Mouse (Mus musculus): ENCODE measurements around the gene Rab20. TPM values are rescaled to one million over a fixed set of nuclear protein-coding genes. Genes with fewer than 3 reads are reported as not detected.

Gene Rab20
- polyA plus RNA-seq, 1 experiment from 2014 or later, result 28.1 TPM

DNA sequence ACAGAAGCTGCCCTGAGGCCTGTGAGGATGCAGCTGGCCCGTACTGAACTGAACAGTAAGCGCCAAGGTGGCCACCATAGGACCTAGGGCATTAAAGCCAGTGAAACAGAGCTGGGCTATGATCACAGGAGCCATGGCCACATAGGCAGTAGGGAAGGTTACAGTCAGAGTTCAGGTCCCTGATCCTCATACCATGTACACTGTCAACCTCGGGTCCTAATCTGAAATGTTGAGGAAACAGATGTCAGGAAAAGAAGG, 13.9 kb downstream of the Rab20 start:
- no peak overlapping the region for H3K27ac ChIP-seq (replicated peaks)
- H3K27me3 ChIP-seq (replicated peaks), result no peaks in the 10 kb centered on the region
- H3K9ac ChIP-seq, result no peak overlapping the region
- 60% methylated on average over 3 of the region's 3 CpGs for WGBS
- ATAC-seq (ENCODE audit: extremely low read depth, insufficient number of reproducible peaks, low FRiP score, low TSS enrichment), result no peak
- H3K9me3 ChIP-seq, result 0 out of 2 replicates have a peak, but pooled peaks cover 4% of the 10 kb centered on the region
- H3K4me2 ChIP-seq, result no peak overlapping the region
- H3K4me3 ChIP-seq, result no peak overlapping the region
- peaks cover 17% of the 10 kb centered on the region for H3K36me3 ChIP-seq
- peaks cover 48% of the 10 kb centered on the region for H3K4me1 ChIP-seq

GRCm38 (mm10) chr8:11463889-11464706, 14.4 kb downstream of the Rab20 start:
- H3K27me3 ChIP-seq (replicated peaks), result no peaks in the 10 kb centered on the region
- H3K4me2 ChIP-seq, result no peak overlapping the region
- 63% methylated on average over 12 of the region's 12 CpGs for WGBS
- H3K9ac ChIP-seq, result 0 out of 2 replicates have a peak overlapping the region, but pooled peaks have one; percentile 33
- H3K4me3 ChIP-seq, result no peak overlapping the region
- 0 out of 2 replicates have a peak, but pooled peaks cover 4% of the 10 kb centered on the region for H3K9me3 ChIP-seq
- H3K27ac ChIP-seq (replicated peaks), result peak overlapping the region; percentile 62
- peaks cover 52% of the 10 kb centered on the region for H3K4me1 ChIP-seq
- H3K36me3 ChIP-seq, result peaks cover 17% of the 10 kb centered on the region
- no peak for ATAC-seq (ENCODE audit: extremely low read depth, insufficient number of reproducible peaks, low FRiP score, low TSS enrichment)

- Histone ChIP-seq H3K36me3 (peaks cover 17% of the 10 kb centered on the region), H3K4me2 (no peak overlapping the region), H3K4me3 (no peak overlapping the region), H3K4me1 (peaks cover 54% of the 10 kb centered on the region), H3K9me3 (0 out of 2 replicates have a peak, but pooled peaks cover 4% of the 10 kb centered on the region), H3K27me3 (replicated peaks) (no peaks in the 10 kb centered on the region), H3K27ac (replicated peaks) (peak overlapping the region; percentile 62), H3K9ac (no peak overlapping the region)
- no peak for ATAC-seq (ENCODE audit: extremely low read depth, insufficient number of reproducible peaks, low FRiP score, low TSS enrichment)
- WGBS, result 52% methylated on average over 2 of the region's 2 CpGs
Measured at GRCm38 (mm10) chr8:11463541-11463888, 15.0 kb downstream of the Rab20 start.

DNA sequence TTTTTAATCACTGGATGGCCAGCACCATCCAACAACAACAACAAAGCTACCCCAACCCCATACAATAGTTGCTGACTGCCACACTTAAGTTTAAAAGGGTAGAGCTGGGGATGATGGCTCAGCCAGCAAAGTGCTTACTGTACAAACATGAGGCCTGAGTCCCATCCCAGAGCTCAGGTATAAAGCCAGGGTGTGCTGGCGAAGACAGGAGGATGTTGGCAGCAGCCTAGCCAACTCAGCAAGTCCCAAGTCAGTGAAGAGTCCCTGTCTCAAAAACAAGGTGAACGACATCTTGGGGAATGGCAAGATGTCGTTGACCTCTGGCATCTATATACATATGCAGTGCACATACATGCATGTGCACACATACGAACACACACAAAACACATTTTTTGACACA, 15.9 kb downstream of the Rab20 start:
- 86% methylated on average over 4 of the region's 4 CpGs for WGBS
- peaks cover 63% of the 10 kb centered on the region for H3K4me1 ChIP-seq
- H3K36me3 ChIP-seq, result peaks cover 12% of the 10 kb centered on the region
- no peaks in the 10 kb centered on the region for H3K27me3 ChIP-seq (replicated peaks)
- H3K9me3 ChIP-seq, result 0 out of 2 replicates have a peak, but pooled peaks cover 4% of the 10 kb centered on the region
- no peak for ATAC-seq (ENCODE audit: extremely low read depth, insufficient number of reproducible peaks, low FRiP score, low TSS enrichment)
- no peak overlapping the region for H3K9ac ChIP-seq
- no peak overlapping the region for H3K4me3 ChIP-seq
- H3K4me2 ChIP-seq, result no peak overlapping the region
- H3K27ac ChIP-seq (replicated peaks), result no peak overlapping the region

GRCm38 (mm10) chr8:11461847-11462246, 16.7 kb downstream of the Rab20 start:
- no peak for ATAC-seq (ENCODE audit: extremely low read depth, insufficient number of reproducible peaks, low FRiP score, low TSS enrichment)
- Histone ChIP-seq H3K4me3 (no peak overlapping the region), H3K4me1 (peaks cover 71% of the 10 kb centered on the region), H3K27me3 (replicated peaks) (no peaks in the 10 kb centered on the region), H3K9me3 (no peaks in the 10 kb centered on the region), H3K4me2 (no peak overlapping the region), H3K27ac (replicated peaks) (peak overlapping the region; percentile 46; the same call in 1 of the 2 replicates), H3K9ac (no peak overlapping the region), H3K36me3 (0 out of 2 replicates have a peak, but pooled peaks cover 4% of the 10 kb centered on the region)
- WGBS, result 48% methylated on average over 2 of the region's 2 CpGs

DNA sequence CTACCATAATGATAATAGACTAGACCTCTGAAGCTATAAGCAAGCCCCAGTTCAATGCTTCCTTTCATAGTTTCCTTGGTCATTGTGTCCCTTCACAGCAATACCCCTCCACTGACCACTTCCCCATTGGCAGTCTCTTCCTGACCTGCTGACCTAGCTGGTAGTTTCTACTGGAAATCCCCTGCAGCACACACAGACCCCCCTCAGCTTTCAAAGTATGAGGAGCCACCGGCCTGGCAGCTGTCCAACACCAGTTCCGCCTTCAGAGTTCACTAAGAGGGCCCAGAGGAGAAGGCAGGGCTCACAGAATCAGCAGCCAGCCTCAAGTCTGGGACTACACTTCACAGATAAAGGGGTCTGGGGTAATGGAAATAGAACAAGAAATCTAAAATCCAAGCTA, 17.6 kb downstream of the Rab20 start:
- Histone ChIP-seq H3K4me1 (peaks cover 72% of the 10 kb centered on the region), H3K4me2 (no peak overlapping the region), H3K9ac (no peak overlapping the region), H3K4me3 (no peak overlapping the region), H3K9me3 (no peaks in the 10 kb centered on the region), H3K27me3 (replicated peaks) (no peaks in the 10 kb centered on the region), H3K27ac (replicated peaks) (peak overlapping the region; percentile 46), H3K36me3 (0 out of 2 replicates have a peak, but pooled peaks cover 4% of the 10 kb centered on the region)
- WGBS, result 10% methylated on average over 2 of the region's 2 CpGs
- ATAC-seq (ENCODE audit: extremely low read depth, insufficient number of reproducible peaks, low FRiP score, low TSS enrichment), result no peak

DNA sequence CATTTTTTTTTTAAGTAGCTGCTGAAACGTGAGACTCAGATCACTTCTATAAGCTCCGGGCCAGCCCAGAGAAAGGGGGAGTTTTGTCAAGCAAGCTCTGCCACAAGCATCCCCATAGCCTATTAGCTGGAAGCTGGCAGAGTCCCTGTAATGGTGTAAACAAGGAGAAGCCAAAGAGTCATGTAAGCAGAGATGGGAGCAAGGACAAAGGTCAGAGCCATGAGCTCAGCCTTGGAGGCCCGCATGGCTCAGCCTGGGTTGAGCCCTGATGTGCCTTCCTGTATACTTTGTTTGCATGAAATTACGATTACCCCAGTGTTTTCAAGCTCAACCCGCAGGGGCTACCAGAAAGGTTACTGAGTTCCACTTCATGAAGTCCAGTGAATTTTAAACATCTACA, 19.5 kb downstream of the Rab20 start:
- H3K36me3 ChIP-seq, result peaks cover 7% of the 10 kb centered on the region; the same call in 1 of the 2 replicates
- H3K9ac ChIP-seq, result no peak overlapping the region
- H3K4me3 ChIP-seq, result no peak overlapping the region
- H3K4me1 ChIP-seq, result peaks cover 61% of the 10 kb centered on the region
- ATAC-seq (ENCODE audit: extremely low read depth, insufficient number of reproducible peaks, low FRiP score, low TSS enrichment), result no peak
- H3K4me2 ChIP-seq, result no peak overlapping the region
- no peaks in the 10 kb centered on the region for H3K9me3 ChIP-seq
- H3K27ac ChIP-seq (replicated peaks), result peak overlapping the region; percentile 21
- WGBS, result 48% methylated on average over 5 of the region's 5 CpGs
- H3K27me3 ChIP-seq (replicated peaks), result no peaks in the 10 kb centered on the region

DNA sequence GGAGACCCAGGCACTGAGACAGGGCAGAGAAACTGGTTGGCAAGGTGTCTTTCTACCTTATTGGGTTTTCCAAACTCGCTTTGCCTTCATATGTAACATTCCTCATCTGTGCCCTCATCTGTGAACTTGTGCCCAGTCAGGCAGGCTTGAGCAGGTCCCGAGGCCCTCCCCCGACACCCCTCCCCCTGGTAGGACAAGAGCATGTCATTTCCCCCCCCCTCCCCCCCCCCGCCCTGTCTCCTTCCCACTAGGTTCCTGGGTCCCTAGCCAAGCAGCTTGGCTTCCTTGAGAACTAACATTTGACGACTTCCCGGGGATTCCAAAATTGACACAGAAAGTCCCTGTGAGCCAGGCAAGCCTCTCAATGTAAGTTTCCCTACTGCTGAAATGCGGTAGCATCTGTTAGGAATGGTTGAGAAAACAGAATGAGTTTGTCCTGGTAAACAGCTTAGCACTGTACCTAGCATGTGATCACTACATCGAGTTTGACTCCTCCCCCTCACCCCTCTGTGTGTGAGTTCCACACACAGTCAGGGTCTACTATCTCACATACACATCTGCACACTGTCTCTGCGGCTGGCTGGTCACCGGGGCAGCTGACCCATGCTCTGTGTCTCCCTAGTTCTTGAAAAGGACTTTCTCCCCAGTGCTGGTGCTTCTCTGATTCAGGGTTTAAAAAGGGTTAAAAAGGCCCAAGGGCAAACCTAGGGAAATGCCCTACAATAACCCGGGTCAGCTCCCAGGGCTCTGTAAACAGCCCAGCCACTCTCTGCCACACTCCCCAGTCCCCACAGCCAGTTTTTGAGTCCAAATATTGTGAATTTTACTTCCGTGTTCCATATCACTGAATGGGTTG, 20.3 kb downstream of the Rab20 start:
- peaks cover 53% of the 10 kb centered on the region for H3K4me1 ChIP-seq
- H3K36me3 ChIP-seq, result peaks cover 15% of the 10 kb centered on the region
- no peaks in the 10 kb centered on the region for H3K27me3 ChIP-seq (replicated peaks)
- H3K4me2 ChIP-seq, result no peak overlapping the region
- no peak overlapping the region for H3K4me3 ChIP-seq
- ATAC-seq (ENCODE audit: extremely low read depth, insufficient number of reproducible peaks, low FRiP score, low TSS enrichment), result no peak
- 0 out of 2 replicates have a peak overlapping the region, but pooled peaks have one; percentile 8 for H3K9ac ChIP-seq
- no peaks in the 10 kb centered on the region for H3K9me3 ChIP-seq
- WGBS, result 34% methylated on average over 11 of the region's 12 CpGs
- H3K27ac ChIP-seq (replicated peaks), result peak overlapping the region; percentile 55

DNA sequence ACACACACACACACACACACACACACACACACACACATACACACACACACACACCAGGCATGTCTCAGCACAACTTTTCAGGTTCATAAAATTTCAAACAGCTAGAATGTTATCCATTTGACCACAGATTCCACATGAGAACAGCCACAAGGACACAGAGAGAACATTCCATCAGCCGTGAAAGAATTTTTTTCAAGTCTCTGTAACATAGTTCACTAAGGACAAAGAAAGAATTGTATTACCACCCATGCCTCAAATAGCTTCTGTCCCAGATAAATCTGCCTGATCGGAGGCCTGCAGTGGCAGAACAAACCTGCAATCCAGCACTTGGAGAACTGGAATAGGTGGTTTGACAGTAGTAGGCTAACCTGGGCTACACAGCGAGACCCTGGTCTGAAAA, 21.2 kb downstream of the Rab20 start:
- Histone ChIP-seq H3K9me3 (no peaks in the 10 kb centered on the region), H3K4me1 (peaks cover 50% of the 10 kb centered on the region), H3K9ac (0 out of 2 replicates have a peak overlapping the region, but pooled peaks have one; percentile 8), H3K4me3 (no peak overlapping the region), H3K27ac (replicated peaks) (peak overlapping the region; percentile 55), H3K4me2 (no peak overlapping the region), H3K27me3 (replicated peaks) (no peaks in the 10 kb centered on the region), H3K36me3 (peaks cover 15% of the 10 kb centered on the region)
- ATAC-seq (ENCODE audit: extremely low read depth, insufficient number of reproducible peaks, low FRiP score, low TSS enrichment), result no peak
- 51% methylated on average over 3 of the region's 3 CpGs for WGBS

- Histone ChIP-seq H3K4me2 (no peak overlapping the region), H3K9ac (no peak overlapping the region), H3K9me3 (no peaks in the 10 kb centered on the region), H3K4me3 (no peak overlapping the region), H3K4me1 (peaks cover 51% of the 10 kb centered on the region), H3K27ac (replicated peaks) (no peak overlapping the region), H3K36me3 (peaks cover 10% of the 10 kb centered on the region), H3K27me3 (replicated peaks) (no peaks in the 10 kb centered on the region)
- WGBS, result 67% methylated on average over 12 of the region's 12 CpGs
- ATAC-seq (ENCODE audit: extremely low read depth, insufficient number of reproducible peaks, low FRiP score, low TSS enrichment), result no peak
Measured at GRCm38 (mm10) chr8:11454228-11454627, 24.3 kb downstream of the Rab20 start.

GRCm38 (mm10) chr8:11452974-11453373, 25.5 kb downstream of the Rab20 start:
- no peak for ATAC-seq (ENCODE audit: extremely low read depth, insufficient number of reproducible peaks, low FRiP score, low TSS enrichment)
- WGBS, result 57% methylated on average over 4 of the region's 4 CpGs
- Histone ChIP-seq H3K36me3 (peaks cover 22% of the 10 kb centered on the region), H3K27me3 (replicated peaks) (no peaks in the 10 kb centered on the region), H3K4me3 (no peak overlapping the region), H3K27ac (replicated peaks) (no peak overlapping the region), H3K9ac (0 out of 2 replicates have a peak overlapping the region, but pooled peaks have one; percentile 5), H3K4me1 (peaks cover 39% of the 10 kb centered on the region), H3K4me2 (no peak overlapping the region), H3K9me3 (no peaks in the 10 kb centered on the region)

All from heart, embryonic 13.5 days (tissue).